Mouse (Mus musculus): ENCODE data around the gene Meaf6. TPM values are rescaled to one million over a fixed set of nuclear protein-coding genes. Genes with fewer than 3 reads are reported as not detected.

The Meaf6 gene
- 43.6 and 55.6 TPM in 2 replicates for polyA plus RNA-seq (2016; fragmentation: Nextera tagmentation; extraction: Ambion mirVana)

GRCm38 (mm10) chr4:125084403-125085345, at the start of gene Meaf6:
Gene Meaf6, plus strand, starts transcription at chr4:125085134.
- Histone ChIP-seq H3K27ac (peak within 1 kb of the TSS; percentile 98), H3K36me3 (peaks cover 34% of the 10 kb centered on the region), H3K4me3 (peak within 1 kb of the TSS; percentile 80), H3K27me3 (ENCODE audit: insufficient read depth, poor library complexity, severe bottlenecking) (no peaks in the 10 kb centered on the region), H3K9me3 (no peaks in the 10 kb centered on the region), H3K4me1 (peaks cover 16% of the 10 kb centered on the region)
- 2% methylated on average over 63 of the region's 63 CpGs for WGBS
- peak; percentile 92 for DNase-seq (ENCODE audit: low spot score)

GRCm38 (mm10) chr4:125044454-125044853, 40.5 kb upstream of the Meaf6 start:
- Histone ChIP-seq H3K4me3 (no peak overlapping the region), H3K4me1 (no peaks in the 10 kb centered on the region), H3K27me3 (ENCODE audit: insufficient read depth, poor library complexity, severe bottlenecking) (no peaks in the 10 kb centered on the region), H3K9me3 (no peaks in the 10 kb centered on the region), H3K36me3 (peaks cover 93% of the 10 kb centered on the region), H3K27ac (no peak overlapping the region)
- DNase-seq (ENCODE audit: low spot score), result no peak
- WGBS, result 87% methylated on average over 7 of the region's 7 CpGs

GRCm38 (mm10) chr4:125055385-125055784, 29.5 kb upstream of the Meaf6 start:
- H3K27me3 ChIP-seq (ENCODE audit: insufficient read depth, poor library complexity, severe bottlenecking), result no peaks in the 10 kb centered on the region
- no peak overlapping the region for H3K4me3 ChIP-seq
- DNase-seq (ENCODE audit: low spot score), result no peak
- no peaks in the 10 kb centered on the region for H3K9me3 ChIP-seq
- peaks cover 26% of the 10 kb centered on the region for H3K4me1 ChIP-seq
- no peak overlapping the region for H3K27ac ChIP-seq
- peaks cover 55% of the 10 kb centered on the region for H3K36me3 ChIP-seq
- WGBS, result 79% methylated on average over 9 of the region's 9 CpGs

- Histone ChIP-seq H3K27ac (no peak overlapping the region), H3K9me3 (no peaks in the 10 kb centered on the region), H3K4me1 (peaks cover 26% of the 10 kb centered on the region), H3K4me3 (no peak overlapping the region), H3K27me3 (ENCODE audit: insufficient read depth, poor library complexity, severe bottlenecking) (no peaks in the 10 kb centered on the region), H3K36me3 (peaks cover 46% of the 10 kb centered on the region)
- no peak for DNase-seq (ENCODE audit: low spot score)
- 84% methylated on average over 4 of the region's 4 CpGs for WGBS
Measured at GRCm38 (mm10) chr4:125056476-125056875, 28.5 kb upstream of the Meaf6 start.

- H3K9me3 ChIP-seq, result no peaks in the 10 kb centered on the region
- H3K4me1 ChIP-seq, result peaks cover 26% of the 10 kb centered on the region
- H3K27ac ChIP-seq, result 0 out of 2 replicates have a peak overlapping the region, but pooled peaks have one; percentile 48
- DNase-seq (ENCODE audit: low spot score), result no peak
- WGBS, result 13% methylated on average over 3 of the region's 3 CpGs
- no peak overlapping the region for H3K4me3 ChIP-seq
- no peaks in the 10 kb centered on the region for H3K27me3 ChIP-seq (ENCODE audit: insufficient read depth, poor library complexity, severe bottlenecking)
- peaks cover 40% of the 10 kb centered on the region for H3K36me3 ChIP-seq
Measured at GRCm38 (mm10) chr4:125057273-125057672, 27.7 kb upstream of the Meaf6 start.

- no peak for DNase-seq (ENCODE audit: low spot score)
- H3K9me3 ChIP-seq, result no peaks in the 10 kb centered on the region
- 0 out of 2 replicates have a peak overlapping the region, but pooled peaks have one; percentile 3 for H3K4me3 ChIP-seq
- WGBS, result 25% methylated on average over 5 of the region's 5 CpGs
- H3K27ac ChIP-seq, result peak overlapping the region; percentile 65; the same call in 1 of the 2 replicates
- peaks cover 34% of the 10 kb centered on the region for H3K36me3 ChIP-seq
- peaks cover 26% of the 10 kb centered on the region for H3K4me1 ChIP-seq
- H3K27me3 ChIP-seq (ENCODE audit: insufficient read depth, poor library complexity, severe bottlenecking), result no peaks in the 10 kb centered on the region
Measured at GRCm38 (mm10) chr4:125058033-125058432, 26.9 kb upstream of the Meaf6 start.

- DNase-seq (ENCODE audit: low spot score), result peak; percentile 86
- H3K27me3 ChIP-seq (ENCODE audit: insufficient read depth, poor library complexity, severe bottlenecking), result no peaks in the 10 kb centered on the region
- H3K9me3 ChIP-seq, result no peaks in the 10 kb centered on the region
- no peak overlapping the region for H3K27ac ChIP-seq
- 1% methylated on average over 8 of the region's 8 CpGs for WGBS
- peaks cover 26% of the 10 kb centered on the region for H3K4me1 ChIP-seq
- peak overlapping the region; percentile 43 for H3K4me3 ChIP-seq
- H3K36me3 ChIP-seq, result peaks cover 24% of the 10 kb centered on the region
Measured at GRCm38 (mm10) chr4:125059025-125059424, 25.9 kb upstream of the Meaf6 start.

GRCm38 (mm10) chr4:125063829-125064228, 21.1 kb upstream of the Meaf6 start:
- Histone ChIP-seq H3K4me1 (peaks cover 9% of the 10 kb centered on the region), H3K4me3 (no peak overlapping the region), H3K27me3 (ENCODE audit: insufficient read depth, poor library complexity, severe bottlenecking) (peaks cover 9% of the 10 kb centered on the region), H3K9me3 (no peaks in the 10 kb centered on the region), H3K27ac (no peak overlapping the region), H3K36me3 (peaks cover 6% of the 10 kb centered on the region)
- DNase-seq (ENCODE audit: low spot score), result no peak
- WGBS, result 67% methylated on average over 8 of the region's 8 CpGs

- DNase-seq (ENCODE audit: low spot score), result peak; percentile 88
- Histone ChIP-seq H3K4me1 (peaks cover 7% of the 10 kb centered on the region), H3K27ac (peak within 1 kb of the TSS; percentile 87), H3K27me3 (ENCODE audit: insufficient read depth, poor library complexity, severe bottlenecking) (peaks cover 9% of the 10 kb centered on the region), H3K9me3 (no peaks in the 10 kb centered on the region), H3K4me3 (peak within 1 kb of the TSS; percentile 97), H3K36me3 (peaks cover 25% of the 10 kb centered on the region)
- WGBS, result 2% methylated on average over 26 of the region's 26 CpGs
Measured at GRCm38 (mm10) chr4:125065517-125066307, 19.2 kb upstream of the Meaf6 start, which contains the start of gene Dnali1. Gene Dnali1, minus strand, starts transcription at chr4:125065703.

- peak; percentile 97 for DNase-seq (ENCODE audit: low spot score)
- no peaks in the 10 kb centered on the region for H3K9me3 ChIP-seq
- peaks cover 7% of the 10 kb centered on the region for H3K4me1 ChIP-seq
- peak within 1 kb of the TSS; percentile 97 for H3K4me3 ChIP-seq
- peaks cover 9% of the 10 kb centered on the region for H3K27me3 ChIP-seq (ENCODE audit: insufficient read depth, poor library complexity, severe bottlenecking)
- H3K36me3 ChIP-seq, result peaks cover 36% of the 10 kb centered on the region
- under 1% methylated on average over 78 of the region's 78 CpGs for WGBS
- peak within 1 kb of the TSS; percentile 87 for H3K27ac ChIP-seq
Measured at GRCm38 (mm10) chr4:125066490-125067370, 18.2 kb upstream of the Meaf6 start, which contains the start of gene Snip1. Gene Snip1, plus strand, starts transcription at chr4:125066672.

GRCm38 (mm10) chr4:125077700-125078099, 7.2 kb upstream of the Meaf6 start:
- H3K27ac ChIP-seq, result no peak overlapping the region
- H3K36me3 ChIP-seq, result peaks cover 55% of the 10 kb centered on the region
- H3K9me3 ChIP-seq, result no peaks in the 10 kb centered on the region
- H3K4me1 ChIP-seq, result no peaks in the 10 kb centered on the region
- 88% methylated on average over 2 of the region's 2 CpGs for WGBS
- DNase-seq (ENCODE audit: low spot score), result no peak
- H3K4me3 ChIP-seq, result no peak overlapping the region
- no peaks in the 10 kb centered on the region for H3K27me3 ChIP-seq (ENCODE audit: insufficient read depth, poor library complexity, severe bottlenecking)

GRCm38 (mm10) chr4:125078698-125079097, 6.2 kb upstream of the Meaf6 start:
- Histone ChIP-seq H3K27me3 (ENCODE audit: insufficient read depth, poor library complexity, severe bottlenecking) (no peaks in the 10 kb centered on the region), H3K27ac (no peak overlapping the region), H3K4me1 (0 out of 2 replicates have a peak, but pooled peaks cover 1% of the 10 kb centered on the region), H3K36me3 (peaks cover 45% of the 10 kb centered on the region), H3K9me3 (no peaks in the 10 kb centered on the region), H3K4me3 (no peak overlapping the region)
- no peak for DNase-seq (ENCODE audit: low spot score)
- 93% methylated on average over 2 of the region's 2 CpGs for WGBS
